Mouse (Mus musculus): ENCODE results near the gene C130050O18Rik. TPM values are rescaled to one million over a fixed set of nuclear protein-coding genes. Genes with fewer than 3 reads are reported as not detected.

Gene C130050O18Rik
- total and polyA plus RNA-seq, 2 experiments, result 0.18 to 1.6 TPM

DNA sequence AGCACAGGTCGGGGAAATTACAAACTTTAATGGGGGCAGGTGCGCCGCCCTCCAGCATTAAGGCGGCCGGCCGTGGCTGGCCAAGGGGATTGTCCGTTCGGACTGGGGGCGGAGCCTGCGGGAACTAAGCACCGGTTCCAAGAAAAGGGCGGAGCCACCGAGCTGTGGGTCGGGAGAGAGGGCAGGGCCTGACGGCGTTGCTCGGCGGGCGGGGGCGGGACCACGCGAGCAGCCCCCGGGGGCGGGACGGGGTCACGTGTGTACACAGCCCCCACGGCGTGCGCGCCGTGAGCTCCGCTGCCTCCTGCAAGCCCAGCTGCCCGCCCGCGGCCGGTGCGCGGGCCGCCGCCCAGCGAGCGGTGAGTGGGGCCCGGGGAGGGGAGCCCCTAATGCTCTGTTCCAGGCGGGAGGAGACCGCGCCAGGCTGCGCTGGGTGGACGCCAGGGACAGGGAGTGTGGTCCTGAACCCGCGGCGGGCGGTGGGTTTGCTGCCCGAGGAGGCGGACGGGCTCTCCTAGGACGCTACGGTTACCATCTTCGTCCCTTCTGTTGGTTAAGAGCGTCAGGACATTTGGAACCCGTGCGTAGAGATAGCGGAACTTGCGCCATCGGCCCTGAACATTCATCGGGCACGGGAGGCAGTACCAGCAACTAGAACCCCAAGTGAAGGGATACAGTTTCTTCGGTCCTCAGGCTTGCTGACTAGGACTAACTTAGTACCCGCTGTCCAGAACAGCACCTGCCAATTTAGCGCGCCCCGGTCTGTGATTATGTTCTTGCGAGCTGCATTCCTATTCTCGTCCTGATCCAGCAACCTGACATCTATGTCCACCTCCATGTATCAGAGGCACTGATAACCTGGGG lies 24.5 kb upstream of the C130050O18Rik start:
- peaks cover 47% of the 10 kb centered on the region for H3K4me1 ChIP-seq (ENCODE audit: control insufficient read depth, insufficient read depth, low read length)
- under 1% methylated on average over 73 of the region's 73 CpGs for WGBS
- H3K36me3 ChIP-seq (ENCODE audit: control insufficient read depth, insufficient read depth, low read length), result no peaks in the 10 kb centered on the region
- peak overlapping the region; percentile 82 for H3K4me3 ChIP-seq (ENCODE audit: insufficient read depth, low read depth, low read length)
- H3K27me3 ChIP-seq (ENCODE audit: control insufficient read depth, insufficient read depth, low read length), result no peaks in the 10 kb centered on the region
- TF ChIP-seq CTCF (IDR thresholded peaks at IDR 0.05; ENCODE audit: low read depth, low read length) (no peak), POLR2A (IDR thresholded peaks at IDR 0.05; ENCODE audit: extremely low read depth, insufficient read depth, low read length) (peak; percentile 74)
- DNase-seq (ENCODE audit: extremely low read depth, low read depth, low spot score), result peak; percentile 89
- peak overlapping the region; percentile 92 for H3K9ac ChIP-seq (ENCODE audit: low read depth, low read length)
- peak overlapping the region; percentile 97 for H3K27ac ChIP-seq (replicated peaks; ENCODE audit: insufficient read depth, low read depth, low read length)
- H3K79me2 ChIP-seq (ENCODE audit: control insufficient read depth, insufficient read depth, low read length), result peaks cover 18% of the 10 kb centered on the region; the same call in 1 of the 2 replicates

- DNase-seq (ENCODE audit: extremely low read depth, low read depth, low spot score), result peak; percentile 81
- H3K4me1 ChIP-seq (ENCODE audit: control insufficient read depth, insufficient read depth, low read length), result peaks cover 56% of the 10 kb centered on the region
- H3K36me3 ChIP-seq (ENCODE audit: control insufficient read depth, insufficient read depth, low read length), result no peaks in the 10 kb centered on the region
- H3K27me3 ChIP-seq (ENCODE audit: control insufficient read depth, insufficient read depth, low read length), result no peaks in the 10 kb centered on the region
- TF ChIP-seq POLR2A (IDR thresholded peaks at IDR 0.05; ENCODE audit: extremely low read depth, insufficient read depth, low read length) (peak; percentile 61; the same call in 1 of the 2 replicates), CTCF (IDR thresholded peaks at IDR 0.05; ENCODE audit: low read depth, low read length) (no peak)
- H3K4me3 ChIP-seq (ENCODE audit: insufficient read depth, low read depth, low read length), result peak overlapping the region; percentile 59
- peak overlapping the region; percentile 97 for H3K27ac ChIP-seq (replicated peaks; ENCODE audit: insufficient read depth, low read depth, low read length)
- WGBS, result 18% methylated on average over 18 of the region's 18 CpGs
- peaks cover 27% of the 10 kb centered on the region; the same call in 1 of the 2 replicates for H3K79me2 ChIP-seq (ENCODE audit: control insufficient read depth, insufficient read depth, low read length)
- H3K9ac ChIP-seq (ENCODE audit: low read depth, low read length), result peak overlapping the region; percentile 82
Measured at GRCm38 (mm10) chr5:139381586-139382513, 23.2 kb upstream of the C130050O18Rik start.

- Histone ChIP-seq H3K4me1 (ENCODE audit: control insufficient read depth, insufficient read depth, low read length) (peaks cover 60% of the 10 kb centered on the region), H3K9ac (ENCODE audit: low read depth, low read length) (peak overlapping the region; percentile 82), H3K4me3 (ENCODE audit: insufficient read depth, low read depth, low read length) (peak overlapping the region; percentile 13), H3K27me3 (ENCODE audit: control insufficient read depth, insufficient read depth, low read length) (no peaks in the 10 kb centered on the region), H3K79me2 (ENCODE audit: control insufficient read depth, insufficient read depth, low read length) (peaks cover 34% of the 10 kb centered on the region; the same call in 1 of the 2 replicates), H3K36me3 (ENCODE audit: control insufficient read depth, insufficient read depth, low read length) (no peaks in the 10 kb centered on the region), H3K27ac (replicated peaks; ENCODE audit: insufficient read depth, low read depth, low read length) (peak overlapping the region; percentile 97)
- peak; percentile 84 for DNase-seq (ENCODE audit: extremely low read depth, low read depth, low spot score)
- under 1% methylated on average over 8 of the region's 8 CpGs for WGBS
- TF ChIP-seq CTCF (IDR thresholded peaks at IDR 0.05; ENCODE audit: low read depth, low read length) (no peak), POLR2A (IDR thresholded peaks at IDR 0.05; ENCODE audit: extremely low read depth, insufficient read depth, low read length) (peak; percentile 87)
Measured at GRCm38 (mm10) chr5:139382760-139383159, 22.3 kb upstream of the C130050O18Rik start.

DNA sequence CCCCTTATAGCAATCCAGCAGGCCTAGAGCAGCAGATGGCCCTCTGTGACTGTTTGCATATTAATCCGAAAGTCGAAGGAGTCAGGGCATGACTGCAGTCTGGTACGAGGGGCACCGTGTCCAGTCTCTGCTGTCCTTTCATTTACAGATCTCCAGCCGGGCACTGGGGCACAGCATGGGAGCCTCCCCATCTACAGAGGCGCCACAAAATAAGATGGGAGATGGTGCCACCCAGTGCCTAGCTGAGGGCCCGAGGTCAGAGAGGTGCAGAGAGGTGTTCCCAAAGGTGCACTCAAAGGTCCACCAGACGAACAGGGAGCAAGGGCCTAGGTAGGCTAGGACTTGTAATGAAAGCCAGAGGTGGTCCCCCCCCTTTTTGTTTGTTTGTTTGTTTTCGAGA lies 21.8 kb upstream of the C130050O18Rik start:
- Histone ChIP-seq H3K36me3 (ENCODE audit: control insufficient read depth, insufficient read depth, low read length) (no peaks in the 10 kb centered on the region), H3K4me3 (ENCODE audit: insufficient read depth, low read depth, low read length) (0 out of 2 replicates have a peak overlapping the region, but pooled peaks have one; percentile 9), H3K27me3 (ENCODE audit: control insufficient read depth, insufficient read depth, low read length) (no peaks in the 10 kb centered on the region), H3K9ac (ENCODE audit: low read depth, low read length) (peak overlapping the region; percentile 82), H3K27ac (replicated peaks; ENCODE audit: insufficient read depth, low read depth, low read length) (peak overlapping the region; percentile 97), H3K79me2 (ENCODE audit: control insufficient read depth, insufficient read depth, low read length) (peaks cover 34% of the 10 kb centered on the region; the same call in 1 of the 2 replicates), H3K4me1 (ENCODE audit: control insufficient read depth, insufficient read depth, low read length) (peaks cover 62% of the 10 kb centered on the region)
- no peak for DNase-seq (ENCODE audit: extremely low read depth, low read depth, low spot score)
- 18% methylated on average over 9 of the region's 9 CpGs for WGBS
- TF ChIP-seq CTCF (IDR thresholded peaks at IDR 0.05; ENCODE audit: low read depth, low read length) (no peak), POLR2A (IDR thresholded peaks at IDR 0.05; ENCODE audit: extremely low read depth, insufficient read depth, low read length) (no peak)

- Histone ChIP-seq H3K9ac (ENCODE audit: low read depth, low read length) (peak overlapping the region; percentile 29), H3K36me3 (ENCODE audit: control insufficient read depth, insufficient read depth, low read length) (no peaks in the 10 kb centered on the region), H3K4me1 (ENCODE audit: control insufficient read depth, insufficient read depth, low read length) (peaks cover 63% of the 10 kb centered on the region), H3K27me3 (ENCODE audit: control insufficient read depth, insufficient read depth, low read length) (no peaks in the 10 kb centered on the region), H3K4me3 (ENCODE audit: insufficient read depth, low read depth, low read length) (no peak overlapping the region), H3K27ac (replicated peaks; ENCODE audit: insufficient read depth, low read depth, low read length) (peak overlapping the region; percentile 97), H3K79me2 (ENCODE audit: control insufficient read depth, insufficient read depth, low read length) (peaks cover 37% of the 10 kb centered on the region; the same call in 1 of the 2 replicates)
- no peak for TF ChIP-seq CTCF (IDR thresholded peaks at IDR 0.05; ENCODE audit: low read depth, low read length)
- TF ChIP-seq POLR2A (IDR thresholded peaks at IDR 0.05; ENCODE audit: extremely low read depth, insufficient read depth, low read length), result 0 out of 2 replicates have a peak, but pooled peaks have one; percentile 33
- WGBS, result 3% methylated on average over 10 of the region's 10 CpGs
- DNase-seq (ENCODE audit: extremely low read depth, low read depth, low spot score), result peak; percentile 92
Measured at GRCm38 (mm10) chr5:139384531-139384930, 20.5 kb upstream of the C130050O18Rik start.
